Mouse (Mus musculus) CD4-positive helper T cell, adult 2 months (primary cell): ENCODE measurements at regions not wholly inside any gene's neighbourhood (a gene's known extent, or its start where the extent isn't known, plus 50 kb on each side); places are given as distances from the start of the nearest gene placed in this dataset.

Experiments used
- DNase-seq: peaks from one replicate; pipeline ENCODE4 v3.0.0-alpha.2; 2012; ENCODE audit warnings: low read depth, missing footprints, low spot score

DNA sequence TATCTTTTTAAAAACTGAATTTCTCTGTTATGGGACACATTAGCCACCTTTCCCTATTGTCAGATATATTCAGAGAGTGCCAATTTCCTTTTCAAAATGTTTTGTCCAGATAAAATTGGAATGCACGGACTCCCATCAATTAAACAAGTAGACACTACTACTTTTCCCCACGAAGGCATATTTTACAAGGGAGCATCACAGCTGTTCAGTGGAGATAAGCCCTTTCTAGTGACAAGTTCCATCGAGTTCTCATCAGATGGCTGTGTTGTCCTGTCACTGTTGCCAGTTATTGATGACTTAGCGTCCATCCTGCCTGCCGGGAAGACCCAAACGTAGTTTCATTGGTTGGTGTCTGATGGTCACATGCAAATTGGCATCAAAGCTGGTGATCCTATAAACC lies 461.2 kb upstream of the Got2 start:
- DNase-seq: no peak

DNA sequence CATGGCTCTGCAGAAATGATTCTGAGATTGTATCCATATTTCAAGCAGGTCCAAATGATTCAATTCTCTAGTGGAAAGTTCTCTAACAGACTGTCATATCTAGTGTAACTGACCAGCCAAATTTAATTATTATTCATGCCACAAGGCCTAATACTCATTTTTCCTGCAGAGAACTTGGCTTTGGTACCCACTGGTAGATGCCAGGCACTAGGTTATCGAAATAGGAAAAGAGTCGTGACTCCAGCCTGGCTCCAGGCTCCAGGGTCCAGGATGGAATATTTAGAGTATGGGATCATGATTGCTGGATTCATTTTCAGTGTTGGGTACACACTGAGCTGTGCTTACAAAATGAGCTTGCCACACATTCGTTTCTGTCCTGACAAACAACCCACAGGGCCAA lies 452.4 kb upstream of the Got2 start:
- no peak for DNase-seq

DNA sequence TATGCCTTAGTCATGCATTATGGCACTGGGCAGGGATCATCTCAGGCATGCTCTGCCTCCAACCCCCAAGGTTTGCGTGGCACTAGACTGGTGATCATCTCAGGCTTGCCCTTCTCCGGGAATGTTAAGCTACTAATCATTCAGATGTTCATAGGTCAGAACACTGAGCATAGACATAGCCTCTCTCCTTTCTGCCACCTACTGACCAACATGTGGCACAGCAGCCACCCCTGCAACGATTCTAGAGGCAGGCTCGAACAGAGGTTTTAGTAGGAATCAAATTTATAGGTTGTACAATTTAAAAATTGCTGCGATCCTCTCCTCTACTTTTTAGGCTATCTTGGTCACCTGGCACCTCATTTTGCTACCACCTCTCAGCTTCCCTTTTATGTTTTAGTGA lies 430.0 kb upstream of the Got2 start:
- no peak for DNase-seq

DNA sequence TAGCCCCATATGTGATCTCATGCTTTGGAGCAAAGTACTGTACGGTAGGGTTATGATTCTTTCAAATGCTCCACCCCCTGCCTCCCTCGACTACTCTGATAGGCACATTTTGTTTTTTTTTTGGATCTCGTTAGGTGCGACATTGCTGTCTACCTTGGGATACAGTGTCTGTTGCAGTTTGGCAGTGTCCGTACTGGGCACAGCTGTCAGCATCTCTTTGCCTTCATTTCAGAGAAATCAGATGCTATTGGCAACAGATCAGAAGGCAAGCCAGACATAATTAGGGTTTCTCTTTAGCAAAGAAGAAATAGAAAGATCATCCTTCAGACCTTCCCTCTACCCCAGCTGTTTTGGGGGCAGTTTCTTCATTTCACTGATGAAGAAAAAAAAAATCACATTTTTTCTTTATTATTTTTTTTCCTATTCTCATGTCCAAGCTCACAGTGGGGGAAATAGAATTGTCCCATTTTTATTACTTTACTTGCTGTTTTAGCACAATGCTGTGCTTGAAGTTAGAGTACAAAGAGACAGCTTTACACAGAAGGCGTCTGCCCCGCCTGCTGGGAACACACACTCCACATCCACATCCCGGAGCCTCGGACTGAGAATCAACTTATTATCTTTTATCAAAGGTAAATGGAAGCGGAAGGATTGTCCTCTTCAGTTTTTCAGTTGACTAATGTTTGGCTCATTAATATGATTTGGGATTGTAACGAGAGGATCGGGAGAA lies 420.8 kb upstream of the Got2 start:
- DNase-seq: no peak

DNA sequence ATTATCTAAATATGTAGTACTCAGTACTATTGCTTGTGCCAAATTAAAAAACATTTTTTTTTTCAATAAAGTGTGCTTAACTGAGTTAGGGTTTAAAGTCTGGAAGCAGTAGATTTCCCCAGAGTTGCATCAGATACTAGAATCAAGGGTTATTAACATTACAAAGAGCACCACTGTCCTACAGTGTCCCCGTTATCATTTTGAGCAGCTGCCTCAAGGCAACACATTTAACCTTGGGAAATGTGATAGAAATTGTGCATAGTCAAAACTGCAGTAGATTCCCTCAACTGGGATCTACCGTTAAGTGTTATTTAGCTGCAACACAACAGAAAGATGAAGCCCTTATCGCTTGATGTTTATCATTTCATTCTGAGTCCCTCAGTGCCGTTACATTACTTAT lies 408.3 kb upstream of the Got2 start:
- no peak for DNase-seq

DNA sequence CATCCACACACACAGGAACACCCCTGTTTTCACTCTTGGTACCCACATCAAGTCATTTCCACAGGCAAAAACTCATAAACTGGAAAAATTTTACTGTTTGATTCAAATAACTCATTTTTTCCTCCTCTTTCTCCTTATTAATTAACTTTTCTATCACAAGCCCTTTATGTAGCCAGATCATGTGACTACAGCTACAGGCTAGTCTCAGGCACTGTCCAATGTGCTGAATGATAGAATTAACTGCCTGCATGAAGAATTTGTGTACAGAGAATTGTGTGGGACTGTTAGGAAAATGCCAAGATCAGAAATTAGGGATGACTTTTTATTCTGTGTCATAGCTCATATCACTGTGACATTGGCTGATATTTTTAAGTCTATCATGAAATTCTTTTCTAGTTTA lies 402.4 kb upstream of the Got2 start:
- DNase-seq: no peak

DNA sequence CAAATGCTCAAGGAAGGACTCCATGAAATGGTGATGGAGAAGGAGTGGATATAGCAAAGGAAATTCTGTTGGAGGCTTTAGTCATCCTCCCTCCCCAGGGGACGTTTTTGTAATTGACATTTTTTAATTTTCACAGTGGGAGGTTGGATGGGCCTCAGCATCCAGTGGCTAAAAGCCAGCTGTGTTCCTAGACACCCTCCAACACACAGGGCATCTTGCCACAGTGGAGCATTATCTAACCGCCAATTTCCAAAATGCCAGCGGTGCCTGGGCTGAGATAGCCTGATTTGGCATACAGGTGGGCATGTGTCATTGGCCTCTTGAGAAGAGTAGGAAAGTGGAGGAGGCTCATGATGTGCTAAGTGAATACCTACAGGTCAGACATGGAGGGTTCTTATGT lies 401.2 kb upstream of the Got2 start:
- DNase-seq: no peak

DNA sequence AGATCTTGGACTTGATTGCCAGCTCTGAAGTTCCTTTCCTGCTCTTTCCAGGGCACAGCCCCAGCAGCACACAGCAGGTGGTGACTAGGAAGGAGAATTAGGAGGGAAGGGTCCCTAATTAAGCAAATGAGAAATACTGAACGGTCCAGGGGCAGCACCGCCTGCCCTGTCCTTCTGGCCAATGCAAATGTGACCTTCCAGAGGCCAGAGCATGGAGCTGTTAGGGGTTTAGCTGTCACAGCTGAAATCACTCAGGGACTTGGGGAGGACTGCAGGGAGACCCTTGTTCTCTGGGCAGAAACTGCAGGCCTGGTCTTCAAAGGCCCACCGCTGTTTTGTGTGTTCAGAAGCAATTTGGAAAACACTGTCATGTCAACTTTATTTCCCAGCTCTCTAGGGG lies 400.2 kb upstream of the Got2 start:
- DNase-seq: no peak

DNA sequence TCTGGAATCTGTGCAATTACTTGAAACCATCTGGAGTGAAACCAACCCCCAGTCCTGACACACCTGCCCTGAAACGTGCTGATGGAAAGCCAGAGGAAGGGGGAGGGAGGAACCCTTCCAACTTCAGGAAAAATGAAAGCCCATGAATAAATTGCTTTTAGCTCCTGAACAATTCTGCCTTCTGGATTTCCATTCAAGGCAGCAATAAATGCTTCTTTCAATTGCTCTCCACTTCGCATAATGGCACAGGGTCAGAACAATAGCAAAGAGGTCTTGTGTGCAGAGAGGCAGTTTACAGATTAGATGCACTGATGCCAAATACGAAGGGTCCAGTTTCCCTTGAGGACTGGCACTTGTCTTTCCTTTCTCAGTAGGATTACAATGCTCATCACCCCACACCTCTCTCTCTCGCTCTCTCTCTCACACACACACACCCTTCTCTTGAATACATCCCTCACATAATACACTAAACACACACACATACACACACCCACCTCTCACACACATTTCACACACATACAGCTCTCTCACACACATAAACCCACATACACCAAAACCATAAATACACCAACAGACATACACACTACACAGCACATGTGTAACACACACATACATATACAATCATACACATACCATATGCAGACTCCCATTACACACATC lies 389.3 kb upstream of the Got2 start:
- DNase-seq: no peak

DNA sequence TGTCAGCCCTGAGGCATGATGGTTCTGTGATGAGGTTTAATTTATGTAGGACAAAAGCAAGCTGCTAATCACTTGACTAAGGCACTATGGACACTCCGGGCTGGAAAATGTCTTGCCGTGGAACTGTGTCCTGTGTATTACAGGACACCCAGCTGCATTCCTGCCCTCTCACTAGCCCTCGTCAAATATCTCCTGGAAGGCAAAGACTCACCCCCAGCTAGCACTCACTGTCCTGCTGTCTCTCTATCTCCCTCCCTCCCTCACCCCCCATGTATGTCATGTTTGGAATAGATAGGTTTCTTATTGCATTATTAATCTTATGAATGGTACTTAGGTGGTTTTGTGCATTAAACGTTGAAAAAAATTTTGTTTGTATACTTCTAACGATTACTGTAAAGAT lies 388.7 kb upstream of the Got2 start:
- DNase-seq: no peak

DNA sequence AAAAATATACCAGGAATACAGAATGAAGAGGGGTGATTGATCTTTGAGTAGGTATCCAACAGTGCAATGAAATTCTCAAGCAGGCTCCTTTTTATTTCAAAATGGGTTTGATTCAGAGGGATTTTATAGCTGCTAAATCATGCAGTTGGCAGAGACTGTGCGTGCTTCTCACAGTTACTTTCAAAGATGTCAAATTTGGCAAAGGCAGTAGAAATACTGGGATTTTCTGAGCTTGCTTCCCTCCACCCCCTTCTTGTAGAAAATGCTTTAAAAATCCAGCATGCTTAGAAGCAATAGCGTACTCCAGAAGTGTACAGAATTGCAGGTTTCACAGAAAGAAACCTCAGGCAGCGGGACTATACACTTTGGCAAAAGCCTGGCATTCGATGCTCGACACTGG lies 367.9 kb upstream of the Got2 start:
- DNase-seq: no peak

DNA sequence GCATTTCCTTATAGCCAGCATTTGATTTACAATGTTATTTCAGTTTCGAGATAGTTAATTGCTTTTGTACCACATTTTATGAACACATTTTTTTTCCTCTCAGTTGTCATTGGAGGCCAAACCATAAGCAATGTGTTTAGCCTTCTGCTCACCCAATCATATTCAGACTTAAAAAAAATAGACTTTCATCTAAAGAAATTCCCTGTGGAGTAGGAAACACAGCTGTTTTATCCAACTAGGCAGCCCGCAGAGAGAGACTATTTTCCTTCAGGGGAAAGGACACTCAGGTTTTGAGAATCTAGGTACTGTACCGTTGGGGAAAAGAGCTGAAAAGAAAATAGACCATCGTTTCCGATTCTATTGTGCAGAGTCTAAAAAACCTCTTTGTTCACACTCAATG lies 367.5 kb upstream of the Got2 start:
- no peak for DNase-seq

DNA sequence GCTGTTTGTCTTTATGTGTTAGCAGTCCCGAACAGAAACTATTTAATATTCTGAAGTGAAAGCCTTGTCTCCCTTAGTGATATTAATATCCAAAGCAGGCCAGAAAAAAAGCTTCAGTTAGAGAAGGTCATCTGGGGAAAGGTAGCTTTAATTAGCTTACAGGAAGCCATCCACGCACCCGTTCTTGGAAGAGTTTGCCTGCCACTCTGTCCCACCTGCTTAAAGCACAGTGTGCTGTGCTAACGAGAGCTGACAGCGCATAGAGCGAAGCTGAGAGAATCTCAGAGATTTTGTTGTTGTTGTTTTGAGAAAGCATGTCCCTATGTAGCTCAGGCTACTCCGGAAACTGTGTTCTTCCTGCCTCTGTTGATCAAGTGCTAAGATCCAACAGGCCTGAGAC lies 357.7 kb upstream of the Got2 start:
- DNase-seq: no peak

DNA sequence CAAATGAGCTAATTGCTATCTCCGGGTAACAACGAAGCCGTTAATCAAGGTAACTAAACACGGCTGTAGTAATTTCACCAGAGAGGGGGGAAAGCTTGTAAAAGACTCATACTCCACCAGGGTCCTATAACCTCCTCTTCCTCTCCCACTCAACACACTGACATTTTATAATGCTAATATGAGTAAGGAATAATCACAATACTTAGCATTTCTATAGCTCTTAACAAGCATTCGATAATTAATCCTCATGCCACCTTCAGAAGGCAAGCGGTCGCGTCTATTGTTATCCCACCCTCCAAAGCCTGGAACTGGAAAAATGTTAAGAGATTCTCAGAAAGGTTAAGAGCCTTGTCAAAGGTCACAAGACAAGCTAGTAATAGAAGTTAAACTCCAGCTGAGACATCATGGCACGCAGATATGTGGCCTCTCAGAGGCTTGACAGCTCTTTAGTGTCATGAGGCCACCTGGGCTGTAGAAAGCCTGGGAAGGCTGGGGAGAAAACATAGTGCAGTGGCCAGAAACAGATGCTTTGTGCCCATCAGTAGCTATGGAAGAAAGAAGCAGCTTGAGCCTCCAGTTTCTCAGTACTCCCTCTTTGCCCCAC lies 356.3 kb upstream of the Got2 start:
- no peak for DNase-seq

DNA sequence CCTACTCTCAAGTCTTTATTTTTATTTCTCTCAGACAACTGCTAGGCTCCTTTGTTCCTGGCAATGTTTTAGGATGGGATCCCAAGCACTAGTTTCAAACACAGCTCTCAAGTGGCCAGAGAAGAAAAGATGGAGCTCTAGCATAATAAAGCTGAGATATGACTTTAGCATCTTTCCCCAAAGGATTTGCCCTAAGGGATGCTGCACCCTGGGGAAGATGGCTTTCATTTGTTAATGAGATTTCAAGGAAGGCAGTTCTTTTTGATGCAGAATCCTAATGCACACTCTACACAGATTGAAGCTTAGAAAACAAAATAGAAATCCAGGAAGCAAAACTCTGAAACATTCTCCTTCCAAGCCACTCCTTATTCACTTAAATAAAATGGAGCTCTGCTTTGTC lies 350.1 kb upstream of the Got2 start:
- no peak for DNase-seq

DNA sequence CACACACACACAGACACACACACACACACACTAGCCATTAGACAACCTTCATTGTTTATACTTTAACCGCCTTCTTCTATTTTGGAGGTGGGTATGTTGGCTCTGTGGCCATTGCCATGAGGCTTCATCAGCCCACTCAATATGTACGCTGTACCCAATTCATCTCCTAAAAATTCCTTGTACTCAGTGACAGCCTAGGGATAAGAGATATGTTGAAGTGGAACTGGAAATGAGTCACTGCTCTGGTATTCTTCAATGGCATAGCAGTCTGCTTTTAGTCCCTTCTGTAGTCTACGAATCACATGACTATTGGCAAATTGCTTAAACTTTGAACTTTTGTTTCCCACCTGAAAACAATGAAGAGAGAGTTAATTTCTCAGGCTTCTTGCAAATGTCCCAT lies 349.6 kb upstream of the Got2 start:
- no peak for DNase-seq

DNA sequence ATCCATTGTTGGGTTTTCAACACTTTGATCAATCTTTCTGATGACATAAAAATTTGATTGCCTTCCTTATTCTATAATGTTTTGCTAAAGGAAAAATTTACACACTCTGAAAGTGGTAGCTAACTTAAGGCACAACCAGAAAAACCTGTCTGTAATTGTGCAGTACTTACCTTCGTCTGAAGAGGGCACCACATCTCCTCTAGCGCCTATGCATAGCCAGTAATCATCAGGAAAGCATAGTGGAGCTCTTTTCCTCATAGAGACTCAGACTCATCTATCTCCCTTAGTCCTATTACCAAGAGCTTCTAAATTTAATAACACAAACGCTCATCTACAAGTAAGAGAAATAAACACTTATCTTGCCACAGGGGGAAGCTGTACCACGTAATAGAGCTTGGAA lies 342.1 kb upstream of the Got2 start:
- DNase-seq: no peak
